Mouse (Mus musculus): ENCODE measurements at regions not wholly inside any gene's neighbourhood (a gene's known extent, or its start where the extent isn't known, plus 50 kb on each side); places are given as distances from the start of the nearest gene placed in this dataset.
"Not testable (repeated sequence)": the region's sequence is repeated elsewhere in the genome, so short reads cannot be mapped to it uniquely, and the experiment has no call there.

DNA sequence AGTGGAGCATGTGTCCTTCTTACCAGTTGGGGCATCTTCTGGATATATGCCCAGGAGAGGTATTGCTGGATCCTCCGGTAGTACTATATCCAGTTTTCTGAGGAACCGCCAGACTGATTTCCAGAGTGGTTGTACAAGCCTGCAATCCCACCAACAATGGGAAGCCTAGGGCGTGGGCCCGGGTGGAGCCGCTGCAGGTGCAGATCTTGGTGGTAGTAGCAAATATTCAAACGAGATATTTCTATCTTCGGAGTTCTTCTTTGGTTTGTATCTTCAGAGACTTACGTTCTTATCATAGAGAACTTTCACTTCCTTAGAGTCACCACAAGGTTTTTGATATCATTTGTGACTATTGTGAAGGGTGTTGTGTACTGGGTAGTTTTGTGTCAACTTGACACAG is 60.2 kb upstream of the Btbd35f28 start:
- H3K27ac ChIP-seq; H3K4me3 ChIP-seq; intact Hi-C loops (cut with DNase I): not testable (repeated sequence)
- peak; percentile 51 for DNase-seq

Data from gastrocnemius, adult 2 months (tissue).